Mouse (Mus musculus) liver, embryonic 12.5 days (tissue): ENCODE measurements around the gene Siae. TPM values are rescaled to one million over a fixed set of nuclear protein-coding genes. Genes with fewer than 3 reads are reported as not detected.

Source experiments
- ATAC-seq: fragments of 200-750 bp; cut with Nextera tagmentation; 2 replicates; pipeline ENCODE4 v1.8.0; 2017; ENCODE audit warnings: moderate number of reproducible peaks, mild to moderate bottlenecking, moderate library complexity
- H3K27ac ChIP-seq: fragments of 300-500 bp; sonication (generic); 2 replicates; pipeline ENCODE4 v1.5.1; 2016; ENCODE audit warnings: mild to moderate bottlenecking
- H3K27me3 ChIP-seq: fragments of 300-500 bp; sonication (generic); replicated peaks from 2 replicates; pipeline ENCODE4 v1.6.1; 2016; ENCODE audit warnings: mild to moderate bottlenecking, moderate library complexity
- H3K36me3 ChIP-seq: fragments of 300-500 bp; sonication (generic); 2 replicates; pipeline ENCODE4 v1.6.1; 2016; ENCODE audit warnings: mild to moderate bottlenecking, moderate library complexity
- H3K4me1 ChIP-seq: fragments of 300-500 bp; sonication (generic); 2 replicates; pipeline ENCODE4 v1.6.1; 2016
- H3K4me2 ChIP-seq: fragments of 300-500 bp; sonication (generic); 2 replicates; pipeline ENCODE4 v1.6.1; 2016; ENCODE audit warnings: mild to moderate bottlenecking, moderate library complexity
- H3K4me3 ChIP-seq: fragments of 300-500 bp; sonication (generic); 2 replicates; pipeline ENCODE4 v1.5.1; 2016; ENCODE audit warnings: mild to moderate bottlenecking, moderate library complexity
- H3K9ac ChIP-seq: fragments of 300-500 bp; sonication (generic); 2 replicates; pipeline ENCODE4 v1.6.1; 2016; ENCODE audit warnings: mild to moderate bottlenecking, moderate library complexity
- H3K9me3 ChIP-seq: fragments of 300-500 bp; sonication (generic); replicated peaks from 2 replicates; pipeline ENCODE4 v1.6.1; 2016; ENCODE audit warnings: mild to moderate bottlenecking, moderate library complexity
- WGBS: fragments of 180-500 bp; shearing (Covaris S2); methylation state at CpG from one replicate; pipeline ENCODE4 v1.1.7; 2016; ENCODE audit not compliant: insufficient replicate concordance; 5-methylcytosine and 5-hydroxymethylcytosine counted together
- polyA plus RNA-seq: library from polyadenylated mRNA; unstranded; fragments of >200 nt; fragmentation: Nextera tagmentation; extraction: Ambion mirVana; gene quantifications from 2 replicates; pipeline ENCODE4 v1.2.1, GENCODE M21; 2016

The Siae gene
- polyA plus RNA-seq, 1 experiment from 2014 or later: 5.7 TPM

- Histone ChIP-seq H3K36me3 (no peaks in the 10 kb centered on the region), H3K9ac (no peak within 1 kb of the TSS), H3K9me3 (no peaks in the 10 kb centered on the region), H3K4me3 (no peak within 1 kb of the TSS), H3K4me2 (no peak within 1 kb of the TSS), H3K27ac (no peak within 1 kb of the TSS), H3K27me3 (no peaks in the 10 kb centered on the region), H3K4me1 (no peaks in the 10 kb centered on the region)
- ATAC-seq: no peak
- 56% methylated on average over 6 of the region's 6 CpGs for WGBS
Observed at GRCm38 (mm10) chr9:37669115-37669514, 113.6 kb downstream of the Siae start, which contains the start of gene Panx3. Gene Panx3, minus strand, starts transcription at chr9:37669235.

- Histone ChIP-seq H3K36me3 (no peaks in the 10 kb centered on the region), H3K4me1 (no peaks in the 10 kb centered on the region), H3K27me3 (no peaks in the 10 kb centered on the region), H3K27ac (no peak overlapping the region), H3K4me3 (no peak overlapping the region), H3K9ac (no peak overlapping the region), H3K4me2 (no peak overlapping the region), H3K9me3 (no peaks in the 10 kb centered on the region)
- WGBS: 64% methylated on average over 4 of the region's 4 CpGs
- ATAC-seq: no peak
Observed at GRCm38 (mm10) chr9:37669678-37670077, 114.2 kb downstream of the Siae start.

GRCm38 (mm10) chr9:37670261-37670660 is 114.8 kb downstream of the Siae start:
- no peak overlapping the region for H3K9ac ChIP-seq
- no peak overlapping the region for H3K4me2 ChIP-seq
- no peaks in the 10 kb centered on the region for H3K27me3 ChIP-seq
- 65% methylated on average over 3 of the region's 3 CpGs for WGBS
- H3K27ac ChIP-seq: no peak overlapping the region
- ATAC-seq: no peak
- H3K4me1 ChIP-seq: no peaks in the 10 kb centered on the region
- no peak overlapping the region for H3K4me3 ChIP-seq
- H3K36me3 ChIP-seq: no peaks in the 10 kb centered on the region
- no peaks in the 10 kb centered on the region for H3K9me3 ChIP-seq

GRCm38 (mm10) chr9:37675287-37675686 is 119.8 kb downstream of the Siae start:
- H3K4me3 ChIP-seq: no peak overlapping the region
- H3K27ac ChIP-seq: no peak overlapping the region
- no peaks in the 10 kb centered on the region for H3K27me3 ChIP-seq
- H3K36me3 ChIP-seq: no peaks in the 10 kb centered on the region
- no peak overlapping the region for H3K4me2 ChIP-seq
- WGBS: 70% methylated on average over 4 of the region's 4 CpGs
- no peaks in the 10 kb centered on the region for H3K9me3 ChIP-seq
- ATAC-seq: no peak
- H3K4me1 ChIP-seq: no peaks in the 10 kb centered on the region
- H3K9ac ChIP-seq: no peak overlapping the region

- H3K9me3 ChIP-seq: no peaks in the 10 kb centered on the region
- ATAC-seq: no peak
- H3K9ac ChIP-seq: no peak overlapping the region
- no peaks in the 10 kb centered on the region for H3K27me3 ChIP-seq
- whole genome bisulfite sequencing: 83% methylated on average over 1 of the region's 1 CpGs
- H3K36me3 ChIP-seq: no peaks in the 10 kb centered on the region
- H3K4me2 ChIP-seq: no peak overlapping the region
- H3K4me3 ChIP-seq: no peak overlapping the region
- H3K4me1 ChIP-seq: no peaks in the 10 kb centered on the region
- H3K27ac ChIP-seq: no peak overlapping the region
Observed at GRCm38 (mm10) chr9:37681123-37681522, 125.6 kb downstream of the Siae start.

GRCm38 (mm10) chr9:37687288-37687940 is 131.9 kb downstream of the Siae start:
- H3K4me2 ChIP-seq: no peak overlapping the region
- H3K27me3 ChIP-seq: no peaks in the 10 kb centered on the region
- H3K9ac ChIP-seq: no peak overlapping the region
- no peaks in the 10 kb centered on the region for H3K9me3 ChIP-seq
- no peaks in the 10 kb centered on the region for H3K36me3 ChIP-seq
- no peak overlapping the region for H3K4me3 ChIP-seq
- no peak overlapping the region for H3K27ac ChIP-seq
- WGBS: 55% methylated on average over 3 of the region's 3 CpGs
- ATAC-seq: no peak
- H3K4me1 ChIP-seq: no peaks in the 10 kb centered on the region

GRCm38 (mm10) chr9:37687941-37688303 is 132.4 kb downstream of the Siae start:
- WGBS: 19% methylated on average over 3 of the region's 3 CpGs
- no peaks in the 10 kb centered on the region for H3K9me3 ChIP-seq
- ATAC-seq: no peak
- H3K4me2 ChIP-seq: no peak overlapping the region
- no peaks in the 10 kb centered on the region for H3K4me1 ChIP-seq
- H3K27ac ChIP-seq: no peak overlapping the region
- no peaks in the 10 kb centered on the region for H3K36me3 ChIP-seq
- H3K4me3 ChIP-seq: no peak overlapping the region
- no peaks in the 10 kb centered on the region for H3K27me3 ChIP-seq
- no peak overlapping the region for H3K9ac ChIP-seq

- H3K27ac ChIP-seq: no peak overlapping the region
- no peak overlapping the region for H3K4me2 ChIP-seq
- H3K36me3 ChIP-seq: no peaks in the 10 kb centered on the region
- no peaks in the 10 kb centered on the region for H3K4me1 ChIP-seq
- no peaks in the 10 kb centered on the region for H3K27me3 ChIP-seq
- WGBS: 54% methylated on average over 5 of the region's 5 CpGs
- H3K4me3 ChIP-seq: no peak overlapping the region
- ATAC-seq: no peak
- no peak overlapping the region for H3K9ac ChIP-seq
- H3K9me3 ChIP-seq: no peaks in the 10 kb centered on the region
Observed at GRCm38 (mm10) chr9:37689970-37690686, 134.6 kb downstream of the Siae start.

Other genes starting within 250 kb of the Siae start
- gene Ccdc15, start 207.3 kb upstream of the Siae start, polyA plus RNA-seq: 5.6 and 6.9 TPM in 2 replicates
- 0.05 TPM in 1 of 2 replicates, not detected in the other for gene Hepacam, start 188.3 kb upstream of the Siae start, polyA plus RNA-seq
- 4.4 and 5.1 TPM in 2 replicates for gene Robo4, start 153.8 kb upstream of the Siae start, polyA plus RNA-seq
- gene Robo3, start 122.5 kb upstream of the Siae start, polyA plus RNA-seq: 0.25 and 0.26 TPM in 2 replicates
- 11.3 and 11.8 TPM in 2 replicates for gene Msantd2, start 66.4 kb upstream of the Siae start, polyA plus RNA-seq
- 22.0 and 22.8 TPM in 2 replicates for gene Esam, start 27.6 kb upstream of the Siae start, polyA plus RNA-seq
- 0.29 and 0.76 TPM in 2 replicates for gene Vsig2, start 16.4 kb upstream of the Siae start, polyA plus RNA-seq
- gene Nrgn, start 2.8 kb upstream of the Siae start, polyA plus RNA-seq: 20.6 and 23.4 TPM in 2 replicates
- gene Spa17, start 58.0 kb downstream of the Siae start, polyA plus RNA-seq: 2.8 and 4.0 TPM in 2 replicates
- gene Tbrg1, start 101.6 kb downstream of the Siae start, polyA plus RNA-seq: 80.0 and 80.6 TPM in 2 replicates
- gene Panx3, start 113.5 kb downstream of the Siae start, polyA plus RNA-seq: not detected in 2 replicates
- not detected in 2 replicates for gene Olfr160, start 160.6 kb downstream of the Siae start, polyA plus RNA-seq
- not detected in 2 replicates for gene Olfr874, start 189.4 kb downstream of the Siae start, polyA plus RNA-seq
- gene Olfr875, start 216.2 kb downstream of the Siae start, polyA plus RNA-seq: not detected in 2 replicates
- gene Olfr876, start 247.3 kb downstream of the Siae start, polyA plus RNA-seq: not detected in 2 replicates